Mouse (Mus musculus) monocyte, adult 5-6 weeks (primary cell): ENCODE measurements around the gene Cwc25. TPM values are rescaled to one million over a fixed set of nuclear protein-coding genes. Genes with fewer than 3 reads are reported as not detected.
A peak's percentile ranks its signal among the peaks of the same experiment; 100 is the strongest.

ENCODE experiments used
- ATAC-seq: fragments of 153-309, 156-312 bp; replicated peaks from 2 replicates; pipeline ENCODE4 v1.8.0; 2017; ENCODE audit warnings: mild to moderate bottlenecking; ENCODE audit not compliant: low TSS enrichment, insufficient number of reproducible peaks, severe bottlenecking, poor library complexity, low FRiP score
- total RNA-seq: library from RNA; stranded (forward); fragments of 200-1000, 200-491, 200-594 nt; gene quantifications from 3 replicates; pipeline ENCODE4 v1.2.3, GENCODE M21; 2017

Gene Cwc25
- total RNA-seq: 42.0 to 49.3 TPM (median 43.5 TPM) in 3 replicates

DNA sequence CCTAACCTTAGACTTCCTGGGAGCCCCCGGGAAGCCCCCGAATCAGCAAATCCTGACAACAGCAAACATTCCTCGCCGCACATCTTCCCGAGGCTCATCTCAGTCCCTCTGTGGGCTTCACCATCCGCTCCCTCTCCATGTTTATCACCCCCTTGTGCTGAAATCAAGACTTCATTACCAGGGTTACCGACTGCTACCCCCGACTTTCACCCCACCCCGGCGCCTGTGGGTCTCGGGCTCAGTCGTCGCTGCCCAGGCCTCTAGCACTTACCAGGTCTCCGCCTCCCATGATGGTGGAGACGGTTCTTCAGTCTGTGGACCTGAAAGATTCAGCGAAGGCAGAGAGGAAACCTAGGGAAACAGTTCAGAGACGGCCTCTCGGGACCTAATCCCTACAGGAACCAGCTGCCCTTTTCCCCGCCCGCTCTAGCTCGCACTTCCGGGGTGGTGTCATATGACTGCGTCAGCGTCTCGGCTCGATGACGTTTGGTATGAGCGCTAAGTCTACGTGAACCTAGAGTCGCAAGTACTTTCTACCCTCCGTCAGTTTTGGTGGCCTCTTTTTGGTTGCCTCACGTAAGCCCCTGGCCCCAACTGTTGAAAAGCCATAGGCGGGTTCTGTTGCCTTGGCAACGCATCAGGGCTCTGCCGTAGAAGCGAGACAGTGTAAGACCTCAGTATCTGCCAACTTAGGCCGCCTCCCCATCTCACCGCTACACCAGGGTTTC is at the start of gene Cwc25:
TSS of gene Cwc25 (minus strand) at position 403 of the 728 bp plus-strand sequence.
- ATAC-seq: peak; percentile 98

DNA sequence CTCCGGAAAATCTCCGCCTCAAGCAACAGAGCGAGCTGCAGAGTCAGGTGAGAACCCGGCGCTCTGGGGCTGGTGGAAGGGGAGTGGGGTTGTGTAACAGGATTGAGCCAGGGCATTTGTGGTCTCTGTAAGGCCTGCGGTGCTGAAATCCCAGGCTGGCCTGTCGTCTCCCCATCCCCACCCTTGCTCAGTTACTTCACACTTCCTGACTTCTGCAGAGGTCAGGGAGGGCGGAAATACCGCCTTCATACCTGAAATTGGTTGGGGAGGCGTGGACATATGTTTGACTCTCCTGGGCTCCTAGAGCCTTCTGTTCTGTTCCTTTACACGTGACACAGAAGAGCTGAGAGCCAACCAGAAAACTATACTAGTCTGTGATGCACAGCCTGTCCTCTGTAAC is 49.4 kb upstream of the Cwc25 start:
- no peak for ATAC-seq

DNA sequence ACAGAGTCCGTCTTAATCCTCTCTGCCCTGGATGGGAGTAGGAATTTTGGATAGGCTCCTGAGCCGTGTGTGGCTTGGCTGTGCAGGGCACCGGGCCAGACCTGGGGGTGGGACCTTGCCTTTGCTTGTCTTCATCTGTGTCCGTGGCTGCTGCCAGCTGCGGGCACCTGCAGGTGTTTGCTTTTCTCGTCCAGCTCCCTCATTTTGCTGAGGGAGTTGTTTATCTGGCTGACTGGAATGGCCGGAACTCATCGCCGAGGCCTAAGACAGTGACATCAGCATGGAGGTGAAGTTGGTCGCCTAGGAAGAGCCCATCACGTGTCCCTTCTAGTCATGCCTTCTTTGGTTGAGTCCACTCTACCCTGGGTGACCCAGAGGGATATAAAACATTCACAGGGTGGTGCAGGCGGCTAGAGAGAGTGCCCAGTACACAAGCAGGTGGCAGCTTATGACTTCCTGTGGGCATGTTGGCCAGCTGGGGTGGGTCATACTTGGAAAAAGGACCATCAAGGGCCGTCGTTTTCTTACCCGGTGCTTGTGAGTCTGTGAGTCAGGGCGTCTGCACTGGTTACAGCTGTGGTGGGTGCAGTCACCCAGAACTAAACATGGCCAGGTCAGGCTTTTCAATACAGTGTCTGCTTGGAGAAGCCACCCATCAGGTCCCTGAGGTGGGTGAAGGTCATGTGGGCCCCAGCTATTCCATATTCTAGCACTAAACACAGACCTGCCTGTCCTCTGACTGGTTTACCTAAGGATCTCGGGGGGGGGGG is 47.6 kb upstream of the Cwc25 start:
- no peak for ATAC-seq

DNA sequence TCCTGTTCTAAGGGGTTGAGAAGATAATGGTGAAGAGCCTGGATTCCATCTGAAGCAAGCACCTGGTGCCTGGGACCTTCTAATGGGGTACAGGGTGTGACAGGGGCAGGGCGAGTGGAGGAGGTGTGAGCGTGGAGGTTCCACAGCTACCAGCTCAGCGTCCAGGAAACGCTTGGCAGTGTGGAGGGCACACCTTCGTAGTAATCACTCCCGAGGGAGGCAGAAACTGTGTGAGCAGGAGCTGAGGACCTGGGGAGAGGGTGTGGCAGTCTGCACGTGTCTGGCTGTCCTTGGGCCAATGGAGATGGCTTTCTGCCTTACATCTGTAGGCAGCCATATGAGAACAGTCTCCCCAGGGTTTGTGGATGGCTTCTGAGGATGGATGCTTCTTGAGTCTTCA is 46.7 kb upstream of the Cwc25 start:
- ATAC-seq: no peak

DNA sequence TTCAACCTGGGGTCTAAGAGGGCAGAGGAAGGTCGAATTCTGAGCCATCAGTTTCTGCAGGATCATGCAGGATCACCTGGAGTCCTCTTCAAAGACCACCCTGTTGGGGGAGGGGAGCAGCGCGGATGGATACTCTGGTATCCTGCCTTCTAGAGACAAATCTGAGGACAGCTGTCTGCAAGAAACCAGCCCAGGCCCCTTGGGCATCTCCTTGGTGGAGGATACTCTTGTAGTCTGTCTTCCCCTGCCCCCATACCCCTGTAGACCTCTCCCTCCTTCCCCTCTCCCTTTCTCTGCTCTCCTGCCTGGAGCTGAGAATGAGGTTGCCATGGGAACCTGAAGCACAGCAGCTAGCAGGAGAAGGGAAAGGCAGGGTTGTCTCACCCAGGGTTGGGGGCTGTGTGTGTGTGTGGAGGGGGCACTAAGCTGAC is 46.1 kb upstream of the Cwc25 start:
- no peak for ATAC-seq

DNA sequence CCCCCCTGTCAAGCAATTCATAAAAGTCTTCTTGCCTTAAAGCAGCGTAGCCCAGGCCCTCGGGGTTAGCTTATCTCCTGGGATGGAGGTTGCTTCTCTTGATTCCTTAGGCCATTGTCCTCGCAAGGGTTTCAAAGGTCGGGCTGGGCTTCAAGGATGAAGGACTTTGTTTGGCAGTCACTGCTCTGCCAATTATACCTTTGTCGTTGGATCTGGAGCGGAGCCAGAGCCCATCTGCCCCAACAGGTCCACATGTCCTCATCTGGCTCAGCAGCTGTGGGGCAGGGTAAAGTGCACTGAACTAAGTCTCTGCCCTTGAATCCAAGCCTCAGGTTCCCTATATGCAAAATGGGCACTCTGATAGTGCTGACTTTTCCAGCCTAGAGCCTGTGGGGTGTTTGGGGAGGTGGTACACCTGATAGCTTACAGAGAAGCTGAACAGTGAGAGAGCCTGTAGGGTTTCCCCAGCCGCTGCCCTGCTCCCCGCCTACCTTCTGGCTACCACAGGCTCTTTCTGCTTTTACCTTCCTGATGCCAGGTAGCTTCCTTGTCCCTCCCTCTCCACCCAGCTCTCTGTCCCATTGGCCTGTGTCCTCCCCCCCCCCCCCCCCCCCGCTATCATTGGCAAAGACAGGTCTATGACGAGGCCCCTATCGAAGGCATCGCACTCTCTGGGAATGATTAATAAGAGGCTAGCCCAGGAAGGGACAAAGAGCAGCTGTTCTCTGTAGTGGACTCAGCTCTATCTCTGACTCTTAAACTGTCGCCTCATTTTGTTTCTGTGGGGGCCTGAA is 45.4 kb upstream of the Cwc25 start:
- no peak for ATAC-seq

DNA sequence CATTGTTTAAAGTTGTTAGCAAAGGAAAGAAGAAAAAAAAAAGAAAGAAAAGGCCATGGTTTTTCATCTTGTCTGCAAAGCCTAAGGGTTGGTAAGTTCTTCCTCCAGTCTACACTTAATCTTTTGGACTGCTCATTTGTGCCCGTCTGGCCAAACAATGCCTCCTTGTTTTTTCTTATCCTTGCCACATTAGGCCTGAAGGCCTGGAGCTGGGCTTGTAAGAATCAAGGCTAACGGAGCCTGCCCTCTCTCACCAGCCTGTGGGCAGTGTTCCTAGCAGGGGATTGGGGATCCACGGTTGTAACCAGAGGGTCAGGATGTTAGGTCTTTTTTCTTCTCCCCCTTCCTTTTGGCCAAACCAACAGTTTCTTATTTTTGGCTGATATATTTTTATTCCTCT is 44.6 kb upstream of the Cwc25 start:
- ATAC-seq: no peak

DNA sequence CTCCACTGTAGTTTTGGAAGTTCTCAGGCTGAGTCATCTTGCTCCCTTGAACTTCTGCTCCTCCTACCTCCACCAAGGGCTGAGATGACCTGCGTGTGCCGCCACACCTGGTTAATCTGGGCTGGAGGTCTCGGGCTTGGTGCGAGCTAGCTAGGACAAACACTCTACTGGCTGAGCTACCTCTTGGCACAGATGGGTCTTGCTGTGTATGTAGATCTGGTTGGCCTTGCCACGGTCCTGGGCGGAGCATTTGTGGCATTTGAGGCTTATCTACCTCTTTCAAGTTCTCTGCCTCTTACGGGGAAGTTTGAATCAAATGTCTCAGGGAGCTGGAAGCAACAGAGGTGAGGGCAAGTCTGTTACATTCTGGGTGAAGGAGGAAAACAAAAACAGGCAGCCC is 44.0 kb upstream of the Cwc25 start:
- no peak for ATAC-seq

DNA sequence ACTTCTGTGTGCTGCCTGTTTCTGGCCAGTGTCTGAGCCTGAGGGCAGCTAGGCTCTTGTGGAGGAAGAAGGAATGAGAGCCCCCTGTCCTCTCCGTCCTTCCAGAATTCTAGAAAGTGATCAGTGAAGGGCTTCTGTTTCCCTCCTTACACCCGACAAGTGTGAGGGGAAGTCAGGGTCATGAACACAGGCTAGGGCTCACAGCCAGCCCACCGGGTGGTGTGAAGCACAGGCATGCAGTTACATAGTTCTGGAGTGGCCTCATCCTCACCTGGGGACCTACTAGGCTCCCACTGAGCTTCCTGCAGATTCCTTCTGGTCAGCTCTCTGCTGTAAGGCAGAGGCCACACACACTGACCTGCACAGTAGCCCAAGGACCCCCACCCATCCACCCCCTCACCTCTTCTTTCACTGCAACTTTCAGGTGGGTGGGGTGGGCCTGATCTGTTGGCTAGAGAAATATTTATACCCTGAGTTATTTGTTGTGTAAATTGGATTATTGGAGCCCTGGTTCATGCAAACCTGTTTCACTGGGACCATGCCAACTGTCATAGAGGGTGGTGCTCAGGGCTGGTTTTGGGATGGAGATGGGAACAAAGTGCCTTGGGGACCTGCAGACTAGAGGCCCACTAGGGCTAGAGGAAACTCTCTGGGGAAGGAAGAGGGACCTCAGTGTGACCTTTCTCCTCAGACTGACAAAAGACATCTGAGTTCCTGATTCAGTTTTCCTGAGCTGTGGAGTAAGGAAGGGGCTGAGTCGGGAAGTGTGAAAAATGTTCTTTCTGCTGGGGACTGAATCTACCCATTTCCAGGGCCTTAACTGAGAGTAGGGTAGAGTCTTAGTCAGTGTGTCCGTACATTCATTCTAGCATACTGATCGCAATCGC is 43.1 kb upstream of the Cwc25 start:
- ATAC-seq: no peak

DNA sequence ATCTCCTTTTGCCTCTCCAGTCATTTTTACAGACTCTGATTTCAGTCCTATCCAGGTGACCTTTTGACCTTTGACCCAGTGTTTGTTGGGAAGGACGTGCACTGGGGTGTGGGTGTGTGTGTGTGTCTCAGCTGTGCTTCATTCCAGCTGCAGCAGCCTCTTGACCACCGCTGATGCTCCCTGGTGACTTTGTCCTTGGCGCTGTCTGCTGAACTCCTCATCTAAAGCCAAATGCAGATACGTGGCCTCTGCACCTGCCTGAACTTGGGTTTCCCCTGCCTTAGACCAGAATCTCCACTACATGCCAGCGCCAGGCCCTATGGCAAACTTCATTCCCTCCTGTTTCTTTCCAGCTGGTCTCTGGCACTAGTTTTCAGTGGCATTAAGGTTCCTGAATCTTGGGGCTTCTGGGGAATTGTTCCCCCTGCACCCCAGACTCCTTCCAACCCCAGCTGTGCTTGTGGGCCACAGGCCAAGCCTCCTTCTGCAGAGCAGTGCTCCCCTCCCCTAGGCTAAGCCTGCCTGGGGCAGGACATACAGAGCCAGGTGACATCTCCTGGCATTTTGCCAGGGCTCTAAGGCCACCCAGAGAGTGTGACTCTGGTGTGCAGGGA is 42.4 kb upstream of the Cwc25 start:
- no peak for ATAC-seq

DNA sequence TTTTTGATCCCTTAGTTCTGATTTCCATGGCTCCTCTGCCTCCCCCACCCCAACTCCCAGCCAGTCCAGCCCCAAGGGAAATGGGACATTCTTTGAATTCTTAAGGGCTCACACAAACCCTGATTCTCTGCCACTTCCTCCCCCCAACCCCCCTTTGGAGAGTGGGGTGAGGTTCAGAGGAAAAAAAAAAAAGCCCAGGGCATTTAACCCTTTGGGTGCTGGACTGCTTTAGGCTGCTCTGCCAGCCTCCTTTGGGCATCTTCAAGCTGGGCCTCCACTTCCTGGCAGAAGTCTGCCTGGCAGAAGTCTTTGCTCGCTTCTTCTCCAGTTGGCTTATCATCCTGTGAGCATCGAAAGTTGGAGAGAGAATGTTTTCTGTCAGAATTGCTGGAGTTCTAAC is 41.7 kb upstream of the Cwc25 start:
- ATAC-seq: no peak

DNA sequence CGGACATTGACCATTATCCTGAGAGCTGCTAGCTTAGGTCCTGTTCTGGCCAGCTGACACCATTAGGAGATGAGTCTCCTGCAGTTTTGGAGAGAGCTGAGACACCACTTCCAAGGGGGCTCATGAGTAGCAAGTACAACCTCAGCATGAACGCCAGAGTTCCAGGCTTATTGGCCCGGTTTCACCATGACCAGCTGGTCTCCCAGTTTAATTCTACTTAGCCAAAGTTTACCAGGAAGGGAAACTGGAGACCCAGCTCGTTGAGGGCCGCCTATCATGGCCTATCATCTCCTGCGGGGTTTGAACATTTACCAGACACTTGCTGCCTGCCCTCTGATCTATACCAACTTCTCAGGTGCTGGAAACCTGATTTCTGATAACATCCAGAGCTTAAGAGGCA is 41.3 kb upstream of the Cwc25 start:
- no peak for ATAC-seq

DNA sequence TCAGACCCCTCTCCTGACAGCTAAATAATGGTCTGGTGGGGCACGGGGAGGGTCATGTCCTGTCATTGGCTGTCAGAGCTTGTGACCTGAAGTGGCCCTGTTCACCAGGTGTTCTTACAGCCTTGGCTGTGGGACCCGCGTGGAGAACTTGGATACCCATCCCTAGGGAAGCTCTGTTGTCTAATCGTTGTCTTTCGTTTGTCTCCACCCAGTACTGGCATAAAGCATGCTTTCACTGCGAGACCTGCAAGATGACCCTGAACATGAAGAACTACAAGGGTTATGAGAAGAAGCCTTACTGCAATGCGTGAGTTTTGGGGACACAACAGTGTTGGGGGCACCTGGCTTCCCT is 40.2 kb upstream of the Cwc25 start:
- no peak for ATAC-seq

DNA sequence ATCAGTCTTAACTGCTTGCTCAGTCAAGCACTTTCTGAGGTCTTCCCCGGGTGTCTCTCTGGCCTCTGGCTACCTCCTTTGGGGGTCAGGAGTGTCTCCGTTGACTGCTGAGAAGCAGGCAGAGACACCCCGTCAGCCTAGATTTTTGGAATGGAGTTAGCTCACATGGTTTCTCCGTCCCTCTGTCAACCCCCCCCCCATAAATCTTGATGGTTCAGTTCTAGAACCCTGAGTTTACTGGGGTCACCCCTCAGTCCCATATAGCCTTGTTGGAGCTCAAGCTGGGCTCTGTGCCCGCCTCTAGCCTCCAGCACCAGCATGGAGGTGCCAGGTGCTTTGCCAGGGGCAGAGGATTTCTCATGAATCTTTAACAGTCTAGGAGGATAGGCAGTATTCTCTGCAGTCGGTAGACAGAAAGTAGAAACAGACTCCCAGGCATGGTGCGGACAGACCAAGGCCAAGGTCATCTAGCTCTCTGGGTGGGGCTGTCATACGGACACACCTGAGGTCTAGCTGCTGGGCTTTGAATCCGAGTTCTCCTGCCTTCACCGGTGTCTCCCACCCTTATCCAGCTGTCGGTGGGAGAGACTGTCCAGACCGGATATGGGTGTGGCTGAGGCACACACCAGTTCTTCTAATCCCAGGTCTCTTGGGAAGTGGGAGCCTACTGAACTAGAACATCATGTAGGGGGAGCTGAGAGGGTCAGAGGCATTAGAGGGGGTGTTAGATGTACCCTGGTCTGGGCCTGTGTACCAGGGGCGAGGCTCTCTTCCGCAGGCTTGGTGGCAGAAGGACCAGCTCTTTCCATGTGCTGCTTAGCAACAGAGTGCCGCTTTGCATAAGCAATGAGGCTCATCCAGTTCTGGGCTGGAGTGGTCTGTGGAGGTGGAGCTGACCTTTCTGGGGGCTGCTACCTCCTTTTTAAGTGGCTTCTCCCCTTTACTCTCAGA is 39.6 kb upstream of the Cwc25 start:
- no peak for ATAC-seq

DNA sequence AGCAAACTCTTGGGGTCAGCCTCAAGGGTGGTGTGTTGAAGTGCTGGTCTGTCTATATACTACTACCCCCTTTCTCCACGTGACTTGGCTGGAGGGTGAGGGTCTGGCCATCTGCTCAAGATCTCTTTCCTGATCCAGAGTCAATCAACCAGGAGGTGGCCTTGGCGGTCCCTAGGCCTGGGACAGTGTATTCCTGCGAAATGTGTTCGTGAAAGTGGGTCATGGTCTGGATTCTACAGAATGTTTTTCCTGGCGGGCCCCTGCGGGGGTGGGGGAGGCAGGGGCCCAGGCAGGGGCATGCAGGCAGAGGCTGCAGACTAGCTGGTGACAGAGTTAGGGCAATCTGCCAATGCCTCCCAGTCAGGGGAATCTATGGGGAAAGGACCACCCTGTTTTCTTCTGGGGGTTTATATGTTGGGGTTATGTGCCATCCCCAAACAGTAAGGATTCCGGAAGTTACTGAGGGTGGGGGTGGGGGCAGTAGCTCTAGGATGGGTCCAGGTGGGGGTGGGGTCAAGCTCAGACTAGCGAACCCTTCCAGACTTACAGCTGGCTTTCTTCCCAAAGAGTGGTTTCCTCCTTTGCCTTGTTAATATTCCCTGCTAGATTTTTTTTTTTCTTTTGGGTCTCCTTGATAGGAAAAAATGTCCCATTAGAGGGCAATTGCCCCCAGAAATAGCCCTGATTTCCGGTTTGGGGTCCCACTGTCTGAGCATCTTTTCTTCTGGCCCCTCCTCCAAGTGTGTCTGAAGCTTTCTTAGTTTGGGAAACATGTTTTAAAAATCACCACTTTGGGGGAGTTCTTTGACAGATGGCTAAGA is 38.7 kb upstream of the Cwc25 start:
- no peak for ATAC-seq

DNA sequence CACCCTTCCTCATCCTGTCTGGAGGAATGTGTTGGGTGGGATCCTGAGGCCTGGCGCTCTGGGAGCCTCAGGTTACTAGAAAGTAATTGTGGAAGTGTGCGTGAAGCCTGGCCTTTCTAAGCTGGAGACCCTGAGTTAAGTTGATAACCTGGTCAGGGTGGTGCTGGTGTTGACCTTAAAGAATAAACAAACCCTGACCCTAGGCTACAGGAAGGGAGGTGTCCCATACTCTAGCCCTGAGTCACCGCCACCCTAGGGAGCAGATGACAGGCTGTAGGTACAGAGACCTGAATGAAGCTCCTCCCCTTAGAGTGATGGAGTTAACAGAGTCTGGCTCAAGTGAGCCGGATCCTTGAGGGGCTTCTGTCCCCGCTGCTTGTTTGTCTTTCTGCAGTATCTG is 37.5 kb upstream of the Cwc25 start:
- no peak for ATAC-seq

DNA sequence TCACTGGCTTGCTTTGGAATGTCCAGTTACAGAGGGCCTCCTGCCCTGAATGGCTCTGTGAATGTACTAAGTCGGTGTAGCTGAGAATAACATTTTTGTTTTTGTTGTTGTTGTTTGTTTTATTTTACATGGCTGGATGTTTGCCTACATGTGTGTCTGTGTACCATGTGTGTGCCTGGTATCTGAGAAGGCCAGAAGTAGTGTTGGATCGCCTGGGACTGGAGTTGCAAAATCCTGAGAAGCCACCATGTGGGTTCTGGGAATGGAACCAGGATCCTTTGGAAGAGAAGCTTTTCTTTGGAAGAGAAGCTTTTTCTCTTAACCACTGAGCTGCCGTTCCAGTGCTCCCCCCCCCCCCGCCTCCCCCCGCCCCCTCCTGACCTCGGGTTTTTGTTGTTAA is 36.1 kb upstream of the Cwc25 start:
- no peak for ATAC-seq
